Mouse (Mus musculus): Measurements from ENCODE around the gene Fam136a. TPM values are rescaled to one million over a fixed set of nuclear protein-coding genes. Genes with fewer than 3 reads are reported as not detected.

Gene Fam136a
- polyA plus RNA-seq, 1 experiment, result 56.0 TPM

DNA sequence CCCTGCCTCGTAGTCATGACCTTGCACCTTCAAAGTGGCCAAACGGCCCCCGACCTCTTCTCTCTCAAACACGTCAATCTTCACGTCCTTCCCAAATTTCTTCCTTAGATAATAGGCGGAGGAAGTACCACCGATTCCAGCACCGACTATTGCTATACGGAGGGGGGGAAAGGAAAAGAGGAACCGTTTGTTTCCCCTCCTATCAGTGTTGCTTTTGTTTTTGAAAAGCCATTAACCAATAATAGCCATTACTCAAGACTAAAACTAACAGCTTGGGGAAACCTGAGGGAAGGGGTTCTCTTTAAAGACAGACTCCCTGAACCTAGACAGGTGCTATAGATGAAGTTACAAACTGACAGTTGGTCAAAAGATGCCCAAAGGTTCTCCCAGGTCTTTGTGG, 30.5 kb downstream of the Fam136a start:
- no peak overlapping the region for H3K27ac ChIP-seq (ENCODE audit: insufficient read depth, low read length)
- TF ChIP-seq POLR2A (IDR thresholded peaks at IDR 0.05; ENCODE audit: insufficient read depth, low read length), result no peak
- TF ChIP-seq CTCF (IDR thresholded peaks at IDR 0.05; ENCODE audit: low read depth, low read length), result no peak
- TF ChIP-seq EP300 (IDR thresholded peaks at IDR 0.05; ENCODE audit: insufficient read depth, low read depth, low read length), result no peak
- H3K4me3 ChIP-seq (ENCODE audit: low read depth, low read length), result peak overlapping the region; percentile 88
- H3K27me3 ChIP-seq (ENCODE audit: control insufficient read depth, insufficient read depth, low read length, poor library complexity, severe bottlenecking), result no peaks in the 10 kb centered on the region
- H3K4me1 ChIP-seq (ENCODE audit: control insufficient read depth, insufficient read depth, low read length), result no peaks in the 10 kb centered on the region
- H3K36me3 ChIP-seq (ENCODE audit: control insufficient read depth, insufficient read depth, low read length, poor library complexity, severe bottlenecking), result peaks cover 16% of the 10 kb centered on the region; the same call in 1 of the 2 replicates
- H3K9me3 ChIP-seq (replicated peaks; ENCODE audit: control insufficient read depth, insufficient read depth, low read length, poor library complexity, severe bottlenecking), result no peaks in the 10 kb centered on the region
- H3K9ac ChIP-seq (ENCODE audit: low read depth, poor library complexity, severe bottlenecking), result peak overlapping the region; percentile 68

GRCm38 (mm10) chr6:86396581-86397256, 31.3 kb downstream of the Fam136a start, which contains the start of gene Pcyox1:
Gene Pcyox1 (minus strand): TSS chr6:86397154.
- Histone ChIP-seq H3K4me1 (ENCODE audit: control insufficient read depth, insufficient read depth, low read length) (peaks cover 2% of the 10 kb centered on the region), H3K9me3 (replicated peaks; ENCODE audit: control insufficient read depth, insufficient read depth, low read length, poor library complexity, severe bottlenecking) (no peaks in the 10 kb centered on the region), H3K36me3 (ENCODE audit: control insufficient read depth, insufficient read depth, low read length, poor library complexity, severe bottlenecking) (peaks cover 10% of the 10 kb centered on the region; the same call in 1 of the 2 replicates), H3K9ac (ENCODE audit: low read depth, poor library complexity, severe bottlenecking) (peak within 1 kb of the TSS; percentile 68), H3K27ac (ENCODE audit: insufficient read depth, low read length) (peak within 1 kb of the TSS; percentile 15; the same call in 1 of the 2 replicates), H3K4me3 (ENCODE audit: low read depth, low read length) (peak within 1 kb of the TSS; percentile 88), H3K27me3 (ENCODE audit: control insufficient read depth, insufficient read depth, low read length, poor library complexity, severe bottlenecking) (no peaks in the 10 kb centered on the region)
- TF ChIP-seq POLR2A (IDR thresholded peaks at IDR 0.05; ENCODE audit: insufficient read depth, low read length), result peak; percentile 94
- TF ChIP-seq CTCF (IDR thresholded peaks at IDR 0.05; ENCODE audit: low read depth, low read length), result no peak
- TF ChIP-seq EP300 (IDR thresholded peaks at IDR 0.05; ENCODE audit: insufficient read depth, low read depth, low read length), result no peak

DNA sequence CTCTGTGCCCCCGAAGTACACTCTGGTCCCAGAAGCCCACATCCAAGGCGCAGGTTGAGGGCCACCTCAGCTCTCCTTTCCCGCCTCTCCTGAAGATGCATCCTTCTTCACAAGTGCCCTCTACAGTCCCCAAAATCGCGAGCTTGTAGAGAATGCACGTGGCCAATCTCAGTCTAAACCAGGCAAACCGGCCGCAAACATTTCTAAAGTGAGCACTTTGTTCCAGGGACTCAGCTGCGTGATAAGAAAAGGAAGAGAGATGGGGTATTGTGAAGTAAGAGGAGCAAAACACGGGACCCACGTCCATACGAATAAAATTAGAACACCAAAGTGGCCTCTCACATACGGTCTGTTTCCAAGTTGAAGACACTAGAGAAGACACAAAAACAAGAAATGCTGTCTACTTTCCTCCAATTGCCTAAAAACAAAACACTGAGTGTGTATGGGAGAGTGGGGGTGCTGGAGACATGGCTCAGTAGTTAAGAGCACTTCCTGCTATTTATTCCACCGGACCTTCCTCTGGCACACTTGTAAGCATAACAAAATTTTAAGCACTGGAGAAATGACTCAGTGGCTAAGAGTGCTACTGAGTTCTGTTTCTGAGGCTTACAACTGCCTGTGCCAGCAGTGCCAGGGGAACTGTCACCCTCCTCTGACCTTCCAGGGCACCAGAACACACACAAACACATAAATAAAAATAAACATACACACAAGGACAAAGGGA, 32.0 kb downstream of the Fam136a start:
- peak overlapping the region; percentile 68; the same call in 1 of the 2 replicates for H3K9ac ChIP-seq (ENCODE audit: low read depth, poor library complexity, severe bottlenecking)
- peak overlapping the region; percentile 15; the same call in 1 of the 2 replicates for H3K27ac ChIP-seq (ENCODE audit: insufficient read depth, low read length)
- no peaks in the 10 kb centered on the region for H3K27me3 ChIP-seq (ENCODE audit: control insufficient read depth, insufficient read depth, low read length, poor library complexity, severe bottlenecking)
- no peak for TF ChIP-seq POLR2A (IDR thresholded peaks at IDR 0.05; ENCODE audit: insufficient read depth, low read length)
- no peak for TF ChIP-seq CTCF (IDR thresholded peaks at IDR 0.05; ENCODE audit: low read depth, low read length)
- TF ChIP-seq EP300 (IDR thresholded peaks at IDR 0.05; ENCODE audit: insufficient read depth, low read depth, low read length), result no peak
- no peaks in the 10 kb centered on the region for H3K9me3 ChIP-seq (replicated peaks; ENCODE audit: control insufficient read depth, insufficient read depth, low read length, poor library complexity, severe bottlenecking)
- peaks cover 2% of the 10 kb centered on the region for H3K4me1 ChIP-seq (ENCODE audit: control insufficient read depth, insufficient read depth, low read length)
- H3K36me3 ChIP-seq (ENCODE audit: control insufficient read depth, insufficient read depth, low read length, poor library complexity, severe bottlenecking), result peaks cover 6% of the 10 kb centered on the region; the same call in 1 of the 2 replicates
- peak overlapping the region; percentile 88 for H3K4me3 ChIP-seq (ENCODE audit: low read depth, low read length)

DNA sequence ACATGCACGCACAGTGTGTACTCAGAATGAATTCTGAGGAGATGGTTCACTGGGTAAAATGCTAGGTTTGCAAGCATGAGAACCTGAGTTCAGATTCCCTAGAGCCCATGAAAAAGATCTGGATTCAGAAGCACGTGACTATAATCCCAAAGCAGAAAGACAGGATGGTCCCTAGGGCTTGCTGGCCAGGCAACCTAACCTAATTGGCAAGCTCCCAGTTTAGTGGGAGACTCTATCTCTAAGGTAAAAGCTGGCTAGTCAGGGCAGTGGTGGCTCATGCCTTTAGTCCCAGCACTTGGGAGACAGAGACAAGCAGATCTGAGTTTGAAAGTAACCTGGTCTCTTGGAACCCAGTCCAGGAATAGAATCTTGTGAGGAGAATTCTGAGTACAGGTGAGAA, 33.5 kb downstream of the Fam136a start:
- peaks cover 2% of the 10 kb centered on the region for H3K4me1 ChIP-seq (ENCODE audit: control insufficient read depth, insufficient read depth, low read length)
- TF ChIP-seq POLR2A (IDR thresholded peaks at IDR 0.05; ENCODE audit: insufficient read depth, low read length) (no peak), CTCF (IDR thresholded peaks at IDR 0.05; ENCODE audit: low read depth, low read length) (no peak), EP300 (IDR thresholded peaks at IDR 0.05; ENCODE audit: insufficient read depth, low read depth, low read length) (no peak)
- no peaks in the 10 kb centered on the region for H3K27me3 ChIP-seq (ENCODE audit: control insufficient read depth, insufficient read depth, low read length, poor library complexity, severe bottlenecking)
- no peak overlapping the region for H3K27ac ChIP-seq (ENCODE audit: insufficient read depth, low read length)
- no peak overlapping the region for H3K4me3 ChIP-seq (ENCODE audit: low read depth, low read length)
- no peak overlapping the region for H3K9ac ChIP-seq (ENCODE audit: low read depth, poor library complexity, severe bottlenecking)
- no peaks in the 10 kb centered on the region for H3K9me3 ChIP-seq (replicated peaks; ENCODE audit: control insufficient read depth, insufficient read depth, low read length, poor library complexity, severe bottlenecking)
- peaks cover 3% of the 10 kb centered on the region; the same call in 1 of the 2 replicates for H3K36me3 ChIP-seq (ENCODE audit: control insufficient read depth, insufficient read depth, low read length, poor library complexity, severe bottlenecking)

- Histone ChIP-seq H3K9ac (ENCODE audit: low read depth, poor library complexity, severe bottlenecking) (no peak overlapping the region), H3K4me3 (ENCODE audit: low read depth, low read length) (no peak overlapping the region), H3K9me3 (replicated peaks; ENCODE audit: control insufficient read depth, insufficient read depth, low read length, poor library complexity, severe bottlenecking) (no peaks in the 10 kb centered on the region), H3K36me3 (ENCODE audit: control insufficient read depth, insufficient read depth, low read length, poor library complexity, severe bottlenecking) (no peaks in the 10 kb centered on the region), H3K27ac (ENCODE audit: insufficient read depth, low read length) (no peak overlapping the region), H3K27me3 (ENCODE audit: control insufficient read depth, insufficient read depth, low read length, poor library complexity, severe bottlenecking) (no peaks in the 10 kb centered on the region), H3K4me1 (ENCODE audit: control insufficient read depth, insufficient read depth, low read length) (peaks cover 2% of the 10 kb centered on the region)
- TF ChIP-seq POLR2A (IDR thresholded peaks at IDR 0.05; ENCODE audit: insufficient read depth, low read length) (no peak), CTCF (IDR thresholded peaks at IDR 0.05; ENCODE audit: low read depth, low read length) (no peak), EP300 (IDR thresholded peaks at IDR 0.05; ENCODE audit: insufficient read depth, low read depth, low read length) (no peak)
Observed at GRCm38 (mm10) chr6:86399995-86400394, 34.5 kb downstream of the Fam136a start.

Measured in ES-Bruce4 (cell line).